ENCODE assay signal across 20 mouse cellular contexts in genomic region chr5:9186467-9186866, GRCm38 (mm10).
"Had no signal": no experiment of that assay in that cellular context is flagged by ENCODE, and none has a peak within 500 bp of the region (broad histone marks: within the 10 kb centered on the region; RNA-seq: fewer than 3 reads in every experiment).

No protein-coding gene starts in this region.

- DNase-seq: lung, adult 18-20 months; lung, postnatal 10 days; lung, postnatal 4 days; retina, postnatal 1 day; right cerebral cortex, adult 18-20 months; right cerebral cortex, postnatal 14 days; thymus, adult 2 months; thymus, postnatal 25 days; thymus, postnatal 4 days had no signal

- H3K27ac ChIP-seq: liver, embryonic 12.5 days; liver, embryonic 14.5 days; lung, embryonic 15.5 days; midbrain, embryonic 10.5 days; midbrain, embryonic 13.5 days; midbrain, embryonic 15.5 days; neural tube, embryonic 13.5 days; neural tube, embryonic 15.5 days; stomach, embryonic 15.5 days; stomach, postnatal 0 days had no signal

- ATAC-seq: liver, embryonic 12.5 days; midbrain, embryonic 13.5 days; midbrain, embryonic 15.5 days had no signal

- H3K4me1 ChIP-seq: liver, embryonic 12.5 days; lung, embryonic 15.5 days; midbrain, embryonic 10.5 days; midbrain, embryonic 13.5 days; midbrain, embryonic 15.5 days; neural tube, embryonic 13.5 days; neural tube, embryonic 15.5 days; stomach, embryonic 15.5 days had no signal

- H3K36me3 ChIP-seq: liver, embryonic 12.5 days; lung, embryonic 15.5 days; midbrain, embryonic 10.5 days; midbrain, embryonic 13.5 days; midbrain, embryonic 15.5 days; neural tube, embryonic 13.5 days; neural tube, embryonic 15.5 days; stomach, embryonic 15.5 days had no signal

- H3K9me3 ChIP-seq: liver, embryonic 12.5 days; lung, embryonic 15.5 days; midbrain, embryonic 10.5 days; midbrain, embryonic 13.5 days; midbrain, embryonic 15.5 days; neural tube, embryonic 13.5 days; neural tube, embryonic 15.5 days; stomach, embryonic 15.5 days had no signal

- H3K27me3 ChIP-seq: liver, embryonic 12.5 days; lung, embryonic 15.5 days; midbrain, embryonic 13.5 days; midbrain, embryonic 15.5 days; neural tube, embryonic 13.5 days; neural tube, embryonic 15.5 days; stomach, embryonic 15.5 days had no signal

- H3K4me3 ChIP-seq: liver, embryonic 12.5 days; lung, embryonic 15.5 days; midbrain, embryonic 10.5 days; midbrain, embryonic 13.5 days; midbrain, embryonic 15.5 days; myocyte; neural tube, embryonic 13.5 days; neural tube, embryonic 15.5 days; stomach, embryonic 15.5 days had no signal

- H3K9ac ChIP-seq: liver, embryonic 12.5 days; liver, embryonic 14.5 days; lung, embryonic 15.5 days; midbrain, embryonic 13.5 days; midbrain, embryonic 15.5 days; neural tube, embryonic 13.5 days; neural tube, embryonic 15.5 days; stomach, embryonic 15.5 days had no signal

- H3K4me2 ChIP-seq: liver, embryonic 12.5 days; lung, embryonic 15.5 days; midbrain, embryonic 13.5 days; midbrain, embryonic 15.5 days; neural tube, embryonic 13.5 days; neural tube, embryonic 15.5 days; stomach, embryonic 15.5 days had no signal
